Mouse (Mus musculus) bone marrow, adult 2 months (tissue): ENCODE results near the gene D430019H16Rik.

Source experiments
- CTCF ChIP-seq: fragments of 200-500 bp; IDR thresholded peaks from 2 replicates; pipeline ENCODE4 v1.5.1; 2011; ENCODE audit warnings: low read length, control low read depth; ENCODE audit not compliant: control insufficient read depth, insufficient read depth
- POLR2A ChIP-seq: fragments of 200-500 bp; IDR thresholded peaks from 2 replicates; pipeline ENCODE4 v1.6.1; 2011; ENCODE audit warnings: low read depth, mild to moderate bottlenecking, control low read depth, low read length, borderline replicate concordance; ENCODE audit not compliant: control insufficient read depth

- no peak for TF ChIP-seq POLR2A
- no peak for TF ChIP-seq CTCF
Observed at GRCm38 (mm10) chr12:105475230-105475911, 21.7 kb downstream of the D430019H16Rik start.
